Mouse (Mus musculus) liver, embryonic 14.5 days (tissue): ENCODE measurements at regions not wholly inside any gene's neighbourhood (a gene's known extent, or its start where the extent isn't known, plus 50 kb on each side); places are given as distances from the start of the nearest gene placed in this dataset.

Experiments used
- ATAC-seq: fragments of 200-750 bp; cut with Nextera tagmentation; 2 replicates; pipeline ENCODE4 v1.8.0; 2017; ENCODE audit warnings: moderate number of reproducible peaks, mild to moderate bottlenecking, moderate library complexity; ENCODE audit not compliant: insufficient read depth
- DNase-seq, 3 experiments: peaks; one replicate each; pipeline ENCODE4 v3.0.0-alpha.2; 2012 to 2013; ENCODE audit warnings: low read depth in 3 of 3, low spot score in 3 of 3
- H3K27ac ChIP-seq: fragments of 300-500 bp; sonication (generic); 2 replicates; pipeline ENCODE4 v1.5.1; 2014; ENCODE audit warnings: moderate library complexity, mild to moderate bottlenecking, control low read depth, inconsistent platforms
- H3K27me3 ChIP-seq: fragments of 300-500 bp; sonication (generic); 2 replicates; pipeline ENCODE4 v1.6.1; 2014; ENCODE audit warnings: mild to moderate bottlenecking, low read length, moderate library complexity; ENCODE audit not compliant: control insufficient read depth, insufficient read depth
- H3K36me3 ChIP-seq: fragments of 300-500 bp; sonication (generic); replicated peaks from 2 replicates; pipeline ENCODE4 v1.6.1; 2014; ENCODE audit warnings: low read depth; ENCODE audit not compliant: control insufficient read depth, insufficient read depth
- H3K4me1 ChIP-seq, 2 experiments: fragments of 200-500 bp in 1 of 2; fragments of 300-500 bp in 1 of 2; sonication (generic) in 1 of 2; replicated peaks; 2 replicates each; pipeline ENCODE4 v1.6.1; 2012 to 2014; ENCODE audit warnings: antibody characterized with exemption in 1 of 2, inconsistent platforms in 1 of 2, low read length in 1 of 2; ENCODE audit not compliant: control insufficient read depth in 2 of 2, insufficient read depth in 2 of 2
- H3K4me2 ChIP-seq: fragments of 300-500 bp; sonication (generic); 2 replicates; pipeline ENCODE4 v1.6.1; 2014; ENCODE audit warnings: low read depth, mild to moderate bottlenecking, control low read depth, moderate library complexity
- H3K4me3 ChIP-seq, 2 experiments: fragments of 200-500 bp in 1 of 2; fragments of 300-500 bp in 1 of 2; sonication (generic) in 1 of 2; 2 replicates each; pipeline ENCODE4 v1.5.1; 2012 to 2014; ENCODE audit warnings: low read depth in 2 of 2, low read length in 2 of 2, mild to moderate bottlenecking in 2 of 2, control low read depth in 1 of 2, inconsistent platforms in 1 of 2, moderate library complexity in 1 of 2; ENCODE audit not compliant: insufficient read depth in 1 of 2
- H3K9ac ChIP-seq: fragments of 300-500 bp; sonication (generic); replicated peaks from 2 replicates; pipeline ENCODE4 v1.6.1; 2014; ENCODE audit warnings: mild to moderate bottlenecking, control low read depth, moderate library complexity
- H3K9me3 ChIP-seq: fragments of 300-500 bp; sonication (generic); 2 replicates; pipeline ENCODE4 v1.6.1; 2016; ENCODE audit warnings: low read length, mixed read lengths; ENCODE audit not compliant: control insufficient read depth
- CTCF ChIP-seq: IDR thresholded peaks from 2 replicates; pipeline ENCODE4 v1.5.1; 2016; ENCODE audit warnings: antibody characterized with exemption, low read depth, control low read depth
- EP300 ChIP-seq: IDR thresholded peaks from 2 replicates; pipeline ENCODE4 v1.6.1; 2016; ENCODE audit warnings: antibody characterized with exemption, low read depth
- WGBS: fragments of 180-500 bp; shearing (Covaris S2); extraction: QIAGEN DNeasy Blood & Tissue Kit; methylation state at CpG from one replicate; pipeline ENCODE4 v1.1.7; 2014; ENCODE audit not compliant: insufficient replicate concordance; 5-methylcytosine and 5-hydroxymethylcytosine counted together

- no peak for ATAC-seq
- DNase-seq = no peak
- Histone ChIP-seq H3K27ac (no peak overlapping the region), H3K4me1 (no peaks in the 10 kb centered on the region), H3K4me3 (no peak overlapping the region), H3K9ac (no peak overlapping the region), H3K36me3 (no peaks in the 10 kb centered on the region), H3K4me2 (no peak overlapping the region), H3K9me3 (no peaks in the 10 kb centered on the region; the same call in 1 of the 2 replicates), H3K27me3 (no peaks in the 10 kb centered on the region)
- no peak for TF ChIP-seq CTCF
- TF ChIP-seq EP300 = no peak
- WGBS = 58% methylated on average over 9 of the region's 9 CpGs
These were observed 119.2 kb downstream of the Polr2m start for GRCm38 (mm10) chr9:71366573-71366972.

- no peak overlapping the region for H3K4me3 ChIP-seq
- no peak for TF ChIP-seq EP300
- no peak for TF ChIP-seq CTCF
- H3K36me3 ChIP-seq = no peaks in the 10 kb centered on the region
- ATAC-seq (no peak), DNase-seq (no peak)
- H3K27me3 ChIP-seq = no peaks in the 10 kb centered on the region
- no peak overlapping the region for H3K9ac ChIP-seq
- no peaks in the 10 kb centered on the region; the same call in 1 of the 2 replicates for H3K9me3 ChIP-seq
- no peak overlapping the region for H3K4me2 ChIP-seq
- 71% methylated on average over 12 of the region's 12 CpGs for WGBS
- no peaks in the 10 kb centered on the region for H3K4me1 ChIP-seq
- H3K27ac ChIP-seq = no peak overlapping the region
These were observed 120.5 kb downstream of the Polr2m start for GRCm38 (mm10) chr9:71365177-71365738.

DNA sequence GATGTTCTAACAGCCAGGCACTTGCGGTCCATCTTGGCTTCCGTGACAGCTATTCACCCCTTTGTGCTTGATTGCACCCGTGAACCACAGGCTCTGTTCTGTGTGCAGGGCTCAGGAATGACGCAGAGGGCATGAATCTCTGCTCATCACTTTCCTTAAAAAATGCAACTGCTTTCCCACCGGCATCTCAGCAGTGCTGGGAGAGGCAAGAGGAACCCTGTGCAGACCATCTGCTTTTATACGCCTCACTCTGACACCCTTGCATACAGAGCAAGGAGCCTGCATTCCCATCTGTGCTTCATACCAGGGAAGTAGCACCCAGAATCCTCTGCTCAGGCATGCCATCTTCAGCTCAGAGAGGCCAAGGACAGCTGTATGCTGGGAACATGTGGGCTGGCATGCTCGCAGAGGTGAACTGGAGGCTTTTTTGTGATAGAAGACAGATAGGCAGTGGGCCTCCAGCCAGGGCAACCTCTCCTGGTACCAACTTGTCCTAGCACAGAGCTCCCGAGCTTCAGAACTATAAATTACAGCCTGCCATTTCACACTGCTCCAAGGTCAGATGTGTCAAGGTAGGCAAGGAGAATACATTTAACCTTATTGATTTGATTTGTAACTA, 121.6 kb downstream of the Polr2m start:
- TF ChIP-seq CTCF (no peak), EP300 (no peak)
- H3K27ac ChIP-seq = no peak overlapping the region
- 60% methylated on average over 8 of the region's 8 CpGs for WGBS
- no peaks in the 10 kb centered on the region for H3K36me3 ChIP-seq
- ATAC-seq (no peak), DNase-seq (no peak)
- no peak overlapping the region for H3K4me2 ChIP-seq
- no peak overlapping the region for H3K9ac ChIP-seq
- H3K9me3 ChIP-seq = no peaks in the 10 kb centered on the region; the same call in 1 of the 2 replicates
- no peak overlapping the region for H3K4me3 ChIP-seq
- no peaks in the 10 kb centered on the region for H3K4me1 ChIP-seq
- no peaks in the 10 kb centered on the region for H3K27me3 ChIP-seq

DNA sequence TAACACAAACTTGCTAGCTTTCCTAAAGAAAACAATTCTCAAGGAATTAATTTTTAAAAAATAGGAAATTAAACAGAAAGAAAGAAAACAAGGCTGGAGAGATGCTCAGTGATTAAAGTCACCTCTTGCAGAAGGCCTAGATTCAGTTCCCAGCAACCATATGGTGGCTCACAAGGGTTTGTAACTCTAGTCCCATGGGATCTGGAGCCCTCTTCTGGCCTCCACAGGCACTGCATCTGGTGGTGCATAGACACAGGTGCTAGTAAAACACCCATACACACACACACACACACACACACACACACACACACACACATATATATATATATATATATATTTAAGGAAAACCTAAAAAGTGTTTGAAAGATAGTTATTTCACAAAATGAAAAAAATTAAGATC, 123.3 kb downstream of the Polr2m start:
- ATAC-seq = no peak
- no peak overlapping the region for H3K4me2 ChIP-seq

DNA sequence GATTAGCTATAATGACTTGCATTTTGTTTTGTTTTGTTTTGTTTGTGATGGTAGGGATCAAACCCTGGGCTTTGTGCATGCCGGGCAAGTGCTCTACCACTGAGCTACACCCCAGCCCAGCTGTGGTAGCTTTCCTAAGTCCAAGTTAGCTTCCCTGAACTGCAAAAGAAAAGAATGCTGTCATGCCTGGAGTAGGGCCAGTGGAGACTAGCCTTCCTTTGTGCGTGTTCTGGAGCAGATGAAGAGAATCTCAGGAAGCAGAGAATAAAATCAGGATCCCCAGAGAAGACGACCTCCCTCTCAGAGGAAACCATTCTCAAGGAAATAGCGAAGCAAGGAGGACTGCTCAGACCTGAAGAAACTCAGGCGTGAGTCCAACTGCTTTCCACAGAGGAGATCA, 123.8 kb downstream of the Polr2m start:
- H3K4me2 ChIP-seq = no peak overlapping the region
- H3K27me3 ChIP-seq = no peaks in the 10 kb centered on the region
- no peaks in the 10 kb centered on the region for H3K9me3 ChIP-seq
- no peak for DNase-seq
- TF ChIP-seq EP300 (no peak), CTCF (no peak)
- H3K36me3 ChIP-seq = no peaks in the 10 kb centered on the region
- H3K4me1 ChIP-seq = no peaks in the 10 kb centered on the region
- 64% methylated on average over 5 of the region's 5 CpGs for WGBS
- H3K27ac ChIP-seq = no peak overlapping the region
- H3K9ac ChIP-seq = no peak overlapping the region
- no peak overlapping the region for H3K4me3 ChIP-seq
- no peak for ATAC-seq

More for the DNA sequence above, 123.3 kb downstream of the Polr2m start:
- Histone ChIP-seq H3K27ac (no peak overlapping the region), H3K27me3 (no peaks in the 10 kb centered on the region), H3K36me3 (no peaks in the 10 kb centered on the region), H3K9ac (no peak overlapping the region), H3K4me3 (no peak overlapping the region), H3K9me3 (no peaks in the 10 kb centered on the region), H3K4me1 (no peaks in the 10 kb centered on the region)
- no peak for TF ChIP-seq EP300
- peak; percentile 13; the same call in 1 of the 2 replicates for TF ChIP-seq CTCF
- DNase-seq = no peak
